Mouse (Mus musculus): ENCODE results near the gene Ms4a4b.

Gene Ms4a4b

DNA sequence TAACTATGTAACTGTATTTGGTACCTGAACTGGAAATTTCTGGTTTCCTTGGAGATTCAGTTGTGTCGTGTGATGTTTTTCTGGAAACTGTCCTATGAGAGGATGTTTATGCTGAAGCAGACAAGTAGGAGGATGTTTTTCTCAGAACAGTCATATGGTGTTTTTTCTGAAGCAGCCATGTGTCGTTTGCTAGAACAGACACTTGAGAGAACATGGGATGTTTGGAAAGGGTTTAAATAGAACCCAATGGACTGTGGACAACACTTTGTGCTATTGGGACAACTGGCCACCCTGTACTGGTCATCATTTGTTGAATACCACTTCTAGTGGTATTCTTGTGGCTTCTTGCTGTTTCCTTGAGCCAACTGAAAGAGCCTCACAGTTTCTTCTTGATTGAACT, 42.4 kb downstream of the Ms4a4b start, which contains the start of gene Gm8369:
Gm8369 (plus strand) TSS at position 193 of the 400 bp plus-strand sequence.
- DNase-seq (ENCODE audit: low spot score in 2 of 2) = peak in 1 of 2 experiments; percentile 52

DNA sequence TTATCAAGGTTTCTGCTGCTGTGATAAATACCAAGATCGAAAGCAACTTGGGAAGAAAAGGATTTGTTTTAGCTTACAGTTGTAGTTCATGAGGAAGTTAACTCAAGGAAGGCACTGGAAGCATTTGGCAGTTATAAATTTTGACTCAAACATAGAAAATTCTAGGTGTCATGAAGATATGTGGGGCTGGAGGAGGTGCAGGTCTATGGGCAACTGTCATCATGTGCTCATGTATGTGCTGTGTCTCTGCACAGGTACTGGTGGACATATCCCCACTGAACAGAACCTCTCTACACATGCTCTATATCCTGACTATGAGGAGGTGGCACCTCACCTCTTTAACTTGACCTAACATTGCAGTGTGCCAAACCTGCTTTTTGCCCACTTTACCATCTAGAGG, 43.2 kb downstream of the Ms4a4b start:
- DNase-seq (ENCODE audit: low spot score in 2 of 2) = no peak

DNA sequence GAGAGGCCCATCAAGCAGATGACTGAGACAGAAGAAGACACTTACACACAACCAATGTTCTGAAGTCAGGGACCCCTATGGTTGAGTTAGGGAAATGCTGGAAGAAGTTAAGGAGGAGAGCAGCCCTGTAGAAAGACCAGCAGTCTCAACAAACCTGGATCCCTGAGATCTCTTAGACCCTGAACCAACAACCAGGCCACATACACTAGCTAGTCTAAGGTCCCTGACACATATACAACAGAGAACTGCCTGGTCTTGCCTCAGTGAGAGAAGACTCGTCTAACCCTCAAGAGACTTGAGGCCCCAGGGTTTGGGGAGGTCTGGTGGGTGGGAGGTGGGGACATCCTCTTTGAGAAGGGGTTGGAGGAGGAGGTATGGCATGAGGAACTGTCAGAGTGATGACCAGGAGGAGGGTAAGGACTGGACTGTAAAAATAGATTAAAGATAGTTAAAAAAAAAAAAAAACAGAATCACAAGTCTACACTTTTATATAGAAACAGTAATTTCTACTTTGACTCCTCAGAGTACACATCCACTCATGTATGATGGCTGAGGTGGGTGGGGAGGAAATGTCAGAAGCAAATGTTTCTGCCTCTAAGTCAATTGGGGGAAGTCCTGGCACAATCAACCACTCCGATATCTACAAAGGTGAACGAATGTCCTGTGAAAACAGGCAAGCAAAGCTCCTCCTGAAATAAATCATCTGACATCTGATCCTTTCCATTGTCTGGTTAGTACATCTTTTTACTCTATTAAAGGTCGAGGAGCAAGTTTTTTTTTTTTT, 48.2 kb downstream of the Ms4a4b start:
- peak in 1 of 2 experiments; percentile 61 for DNase-seq (ENCODE audit: low spot score in 2 of 2)

DNA sequence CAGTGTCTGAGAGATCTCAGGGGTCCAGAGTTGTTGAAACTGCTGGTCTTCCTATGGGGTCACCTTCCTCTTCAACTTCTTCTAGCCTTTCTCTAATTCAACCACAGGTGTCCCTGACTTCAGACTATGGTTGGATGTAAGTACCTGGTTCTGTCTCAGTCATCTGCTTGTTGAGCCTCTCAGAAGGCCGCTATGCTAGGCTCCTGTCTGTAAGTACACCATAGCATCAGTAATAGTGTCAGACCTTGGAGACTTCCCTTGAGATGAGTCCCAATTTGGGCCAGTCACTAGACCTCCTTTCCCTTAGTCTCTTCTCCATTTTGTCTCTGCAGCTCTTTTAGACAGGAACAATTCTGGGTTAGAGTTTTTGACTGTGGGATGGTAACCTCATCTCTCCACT, 49.3 kb downstream of the Ms4a4b start:
- no peak for DNase-seq (ENCODE audit: low spot score in 2 of 2)

- DNase-seq (ENCODE audit: low spot score in 2 of 2) = peak in 1 of 2 experiments; percentile 41
Observed at GRCm38 (mm10) chr19:11494519-11494918, 51.2 kb downstream of the Ms4a4b start.

DNA sequence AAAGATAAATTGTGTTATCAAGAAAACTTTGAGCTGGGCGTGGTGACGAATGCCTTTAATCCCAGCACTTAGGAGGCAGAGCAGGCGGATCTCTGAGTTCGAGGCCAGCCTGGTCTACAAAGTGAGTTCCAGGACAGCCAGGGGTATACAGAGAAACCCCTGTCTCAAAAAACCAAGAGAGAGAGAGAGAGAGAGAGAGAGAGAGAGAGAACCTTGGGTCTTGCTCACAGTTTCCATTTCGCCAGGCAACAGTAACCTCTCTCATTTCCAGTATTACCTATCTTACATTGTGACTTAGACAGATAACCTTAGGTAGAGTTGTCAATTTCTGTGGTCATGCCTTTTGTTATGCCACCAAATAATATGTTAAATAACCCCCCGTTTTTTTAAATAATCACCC, 53.0 kb downstream of the Ms4a4b start:
- DNase-seq (ENCODE audit: low spot score in 2 of 2) = no peak

GRCm38 (mm10) chr19:11497300-11497699, 53.9 kb downstream of the Ms4a4b start:
- peak in 1 of 2 experiments; percentile 40 for DNase-seq (ENCODE audit: low spot score in 2 of 2)

DNA sequence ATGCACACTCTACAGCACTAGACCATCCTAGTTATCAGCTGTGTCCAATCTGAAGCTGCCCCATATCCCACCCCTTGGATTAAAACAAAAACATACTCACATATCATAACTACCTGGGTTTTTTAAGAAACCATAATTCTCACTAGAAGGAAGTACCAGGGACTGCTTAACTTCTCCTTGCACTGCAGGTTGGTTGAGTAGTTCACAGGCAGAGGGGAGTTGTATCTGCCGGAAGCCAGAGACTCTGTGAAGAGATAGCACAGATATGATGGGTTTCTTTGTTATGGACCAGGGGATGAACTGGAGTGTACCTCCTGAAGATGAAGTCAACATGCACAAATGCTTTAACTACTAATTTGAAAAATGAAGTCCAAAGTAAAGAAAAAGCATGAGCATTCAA, 57.4 kb downstream of the Ms4a4b start:
- no peak for DNase-seq (ENCODE audit: low spot score in 2 of 2)

DNA sequence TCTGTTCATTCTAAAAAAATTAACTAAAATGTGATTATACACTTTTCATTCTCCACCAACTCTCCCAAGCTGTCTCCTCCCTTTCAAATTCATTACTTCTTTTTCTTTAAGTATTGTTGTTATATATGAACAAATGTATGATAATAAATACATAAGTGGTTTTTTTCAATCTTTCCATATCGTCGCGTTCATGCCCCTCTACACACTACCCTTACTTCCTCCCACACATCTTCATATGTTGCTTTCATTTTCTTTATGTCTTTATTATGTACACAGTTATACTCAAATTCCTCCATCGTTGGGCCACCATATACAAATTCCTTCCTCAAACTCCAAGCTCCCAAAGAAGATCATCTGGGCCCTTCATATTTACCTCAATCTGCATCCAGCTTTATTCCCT, 58.0 kb downstream of the Ms4a4b start:
- no peak for DNase-seq (ENCODE audit: low spot score in 2 of 2)

GRCm38 (mm10) chr19:11504857-11505256, 61.5 kb downstream of the Ms4a4b start:
- no peak for DNase-seq (ENCODE audit: low spot score in 2 of 2)

- DNase-seq (ENCODE audit: low spot score in 2 of 2) = no peak
Observed at GRCm38 (mm10) chr19:11513458-11513857, 70.1 kb downstream of the Ms4a4b start.

DNA sequence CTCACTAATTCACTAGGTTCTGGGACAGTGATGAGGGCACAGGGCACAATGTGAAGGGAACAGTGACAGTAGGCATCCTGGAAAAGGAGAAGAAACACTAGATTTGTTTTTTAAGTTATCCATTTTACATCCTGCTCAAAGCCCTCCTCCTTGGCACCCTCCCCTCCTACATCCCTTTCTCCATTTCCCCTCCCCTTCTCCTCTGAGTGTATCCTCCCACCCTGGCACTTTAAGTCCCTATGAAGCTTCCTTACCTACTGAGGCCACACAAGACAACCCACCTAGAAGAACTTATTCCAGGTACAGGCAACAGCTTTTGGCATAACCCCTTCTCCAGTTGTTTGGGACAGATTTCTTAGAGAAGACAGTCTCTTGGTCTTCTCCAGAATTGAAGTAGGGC, 72.9 kb downstream of the Ms4a4b start, which contains the start of gene Ms4a6b:
Ms4a6b (plus strand) TSS at position 267 of the 400 bp plus-strand sequence.
- DNase-seq (ENCODE audit: low spot score in 2 of 2) = no peak
